Mouse (Mus musculus) lung, adult 2 months (tissue): ENCODE data around the gene Htr1b.

Experiments
- CTCF ChIP-seq: fragments of 200-500 bp; IDR thresholded peaks from 2 replicates; pipeline ENCODE4 v1.5.1; 2011; ENCODE audit warnings: mild to moderate bottlenecking, low read length, control low read depth; ENCODE audit not compliant: insufficient read depth
- POLR2A ChIP-seq: fragments of 200-500 bp; IDR thresholded peaks from 2 replicates; pipeline ENCODE4 v1.6.1; 2011; ENCODE audit warnings: low read depth, mild to moderate bottlenecking, control low read depth, low read length, borderline replicate concordance; ENCODE audit errors: extremely low read depth

GRCm38 (mm10) chr9:81635109-81635508 lies 1.5 kb upstream of the Htr1b start:
- TF ChIP-seq CTCF (no peak), POLR2A (no peak)
